Mouse (Mus musculus) forebrain, embryonic 15.5 days (tissue): Measurements from ENCODE around the gene Nepn. TPM values are rescaled to one million over a fixed set of nuclear protein-coding genes. Genes with fewer than 3 reads are reported as not detected.
A peak's percentile ranks its signal among the peaks of the same experiment; 100 is the strongest.

Source experiments
- ATAC-seq: fragments of 200-750 bp; cut with Nextera tagmentation; replicated peaks from 2 replicates; pipeline ENCODE4 v1.8.0; 2017; ENCODE audit warnings: mild to moderate bottlenecking, moderate TSS enrichment, moderate library complexity
- H3K27ac ChIP-seq: fragments of 300-500 bp; sonication (generic); replicated peaks from 2 replicates; pipeline ENCODE4 v1.5.1; 2015; ENCODE audit warnings: mild to moderate bottlenecking, inconsistent platforms
- H3K27me3 ChIP-seq: fragments of 300-500 bp; sonication (generic); 2 replicates; pipeline ENCODE4 v1.6.1; 2015; ENCODE audit warnings: inconsistent platforms
- H3K36me3 ChIP-seq: fragments of 300-500 bp; sonication (generic); 2 replicates; pipeline ENCODE4 v1.6.1; 2015; ENCODE audit warnings: mild to moderate bottlenecking, inconsistent platforms
- H3K4me1 ChIP-seq: fragments of 300-500 bp; sonication (generic); 2 replicates; pipeline ENCODE4 v1.6.1; 2015; ENCODE audit warnings: inconsistent platforms
- H3K4me2 ChIP-seq: fragments of 300-500 bp; sonication (generic); replicated peaks from 2 replicates; pipeline ENCODE4 v1.6.1; 2015; ENCODE audit warnings: mild to moderate bottlenecking, inconsistent platforms
- H3K4me3 ChIP-seq: fragments of 300-500 bp; sonication (generic); 2 replicates; pipeline ENCODE4 v1.5.1; 2015; ENCODE audit warnings: mild to moderate bottlenecking, inconsistent platforms
- H3K9ac ChIP-seq: fragments of 300-500 bp; sonication (generic); replicated peaks from 2 replicates; pipeline ENCODE4 v1.6.1; 2015; ENCODE audit warnings: mild to moderate bottlenecking, inconsistent platforms
- H3K9me3 ChIP-seq: fragments of 300-500 bp; sonication (generic); 2 replicates; pipeline ENCODE4 v1.6.1; 2016; ENCODE audit warnings: inconsistent platforms
- WGBS: fragments of 180-500 bp; shearing (Covaris S2); methylation state at CpG from one replicate; pipeline ENCODE4 v1.1.7; 2015; ENCODE audit warnings: mixed read lengths; 5-methylcytosine and 5-hydroxymethylcytosine counted together
- polyA plus RNA-seq: library from polyadenylated mRNA; unstranded; fragments of >200 nt; fragmentation: Nextera tagmentation; extraction: Ambion mirVana; gene quantifications from 2 replicates; pipeline ENCODE4 v1.2.1, GENCODE M21; 2015

The Nepn gene
- polyA plus RNA-seq, 1 experiment from 2014 or later, result not detected

GRCm38 (mm10) chr10:52381845-52382591 lies 6.8 kb upstream of the Nepn start, which contains the start of gene Gopc:
TSS of gene Gopc (minus strand) at chr10:52382124.
- peak within 1 kb of the TSS; percentile 93 for H3K27ac ChIP-seq
- H3K4me1 ChIP-seq, result peaks cover 35% of the 10 kb centered on the region
- H3K4me3 ChIP-seq, result peak within 1 kb of the TSS; percentile 76
- peak within 1 kb of the TSS; percentile 87 for H3K9ac ChIP-seq
- peak within 1 kb of the TSS; percentile 69 for H3K4me2 ChIP-seq
- WGBS, result under 1% methylated on average over 66 of the region's 71 CpGs
- ATAC-seq, result peak; percentile 99
- H3K36me3 ChIP-seq, result no peaks in the 10 kb centered on the region
- no peaks in the 10 kb centered on the region for H3K27me3 ChIP-seq
- H3K9me3 ChIP-seq, result no peaks in the 10 kb centered on the region

GRCm38 (mm10) chr10:52383022-52383421 lies 5.8 kb upstream of the Nepn start:
- no peaks in the 10 kb centered on the region for H3K27me3 ChIP-seq
- no peaks in the 10 kb centered on the region for H3K36me3 ChIP-seq
- peak overlapping the region; percentile 74; the same call in 1 of the 2 replicates for H3K9ac ChIP-seq
- WGBS, result 84% methylated on average over 6 of the region's 6 CpGs
- H3K27ac ChIP-seq, result no peak overlapping the region
- peaks cover 31% of the 10 kb centered on the region for H3K4me1 ChIP-seq
- peak overlapping the region; percentile 76; the same call in 1 of the 2 replicates for H3K4me3 ChIP-seq
- H3K4me2 ChIP-seq, result peak overlapping the region; percentile 61
- no peaks in the 10 kb centered on the region for H3K9me3 ChIP-seq
- no peak for ATAC-seq

GRCm38 (mm10) chr10:52383522-52383921 lies 5.2 kb upstream of the Nepn start:
- no peak for ATAC-seq
- WGBS, result 97% methylated on average over 1 of the region's 1 CpGs
- H3K4me1 ChIP-seq, result peaks cover 26% of the 10 kb centered on the region
- H3K9me3 ChIP-seq, result no peaks in the 10 kb centered on the region
- H3K27ac ChIP-seq, result no peak overlapping the region
- no peak overlapping the region for H3K4me3 ChIP-seq
- H3K36me3 ChIP-seq, result no peaks in the 10 kb centered on the region
- no peak overlapping the region for H3K4me2 ChIP-seq
- no peak overlapping the region for H3K9ac ChIP-seq
- no peaks in the 10 kb centered on the region for H3K27me3 ChIP-seq

- 33% methylated on average over 8 of the region's 8 CpGs for WGBS
- no peak for ATAC-seq
Measured at GRCm38 (mm10) chr10:52384823-52385610, 3.8 kb upstream of the Nepn start.

GRCm38 (mm10) chr10:52387192-52387591 lies 1.6 kb upstream of the Nepn start:
- 66% methylated on average over 4 of the region's 4 CpGs for WGBS
- no peak overlapping the region for H3K4me2 ChIP-seq
- ATAC-seq, result no peak
- H3K27ac ChIP-seq, result no peak overlapping the region
- H3K27me3 ChIP-seq, result no peaks in the 10 kb centered on the region
- H3K9ac ChIP-seq, result no peak overlapping the region
- peaks cover 7% of the 10 kb centered on the region for H3K4me1 ChIP-seq
- no peak overlapping the region for H3K4me3 ChIP-seq
- no peaks in the 10 kb centered on the region for H3K9me3 ChIP-seq
- no peaks in the 10 kb centered on the region for H3K36me3 ChIP-seq

More at GRCm38 (mm10) chr10:52384823-52385610, 3.8 kb upstream of the Nepn start:
- no peaks in the 10 kb centered on the region for H3K27me3 ChIP-seq
- no peak overlapping the region for H3K4me2 ChIP-seq
- no peak overlapping the region for H3K27ac ChIP-seq
- no peaks in the 10 kb centered on the region for H3K9me3 ChIP-seq
- no peaks in the 10 kb centered on the region for H3K36me3 ChIP-seq
- H3K4me1 ChIP-seq, result peaks cover 13% of the 10 kb centered on the region
- no peak overlapping the region for H3K9ac ChIP-seq
- no peak overlapping the region for H3K4me3 ChIP-seq

- H3K27ac ChIP-seq, result no peak overlapping the region
- 82% methylated on average over 3 of the region's 3 CpGs for WGBS
- H3K4me1 ChIP-seq, result no peaks in the 10 kb centered on the region
- H3K36me3 ChIP-seq, result no peaks in the 10 kb centered on the region
- H3K4me2 ChIP-seq, result no peak overlapping the region
- no peak for ATAC-seq
- no peak overlapping the region for H3K4me3 ChIP-seq
- no peaks in the 10 kb centered on the region for H3K9me3 ChIP-seq
- H3K9ac ChIP-seq, result no peak overlapping the region
- H3K27me3 ChIP-seq, result no peaks in the 10 kb centered on the region
Measured at GRCm38 (mm10) chr10:52389438-52389837, 666 bp downstream of the Nepn start.

- Histone ChIP-seq H3K36me3 (no peaks in the 10 kb centered on the region), H3K4me2 (no peak overlapping the region), H3K9me3 (no peaks in the 10 kb centered on the region), H3K4me3 (no peak overlapping the region), H3K9ac (no peak overlapping the region), H3K4me1 (no peaks in the 10 kb centered on the region), H3K27ac (no peak overlapping the region), H3K27me3 (no peaks in the 10 kb centered on the region)
- WGBS, result 84% methylated on average over 2 of the region's 2 CpGs
- no peak for ATAC-seq
Measured at GRCm38 (mm10) chr10:52391208-52391607, 2.4 kb downstream of the Nepn start.

- no peaks in the 10 kb centered on the region for H3K36me3 ChIP-seq
- H3K9me3 ChIP-seq, result no peaks in the 10 kb centered on the region
- WGBS, result 94% methylated on average over 3 of the region's 3 CpGs
- no peak overlapping the region for H3K27ac ChIP-seq
- H3K4me2 ChIP-seq, result no peak overlapping the region
- H3K4me1 ChIP-seq, result no peaks in the 10 kb centered on the region
- H3K4me3 ChIP-seq, result no peak overlapping the region
- ATAC-seq, result no peak
- H3K9ac ChIP-seq, result no peak overlapping the region
- H3K27me3 ChIP-seq, result no peaks in the 10 kb centered on the region
Measured at GRCm38 (mm10) chr10:52396647-52397046, 7.9 kb downstream of the Nepn start.

GRCm38 (mm10) chr10:52398715-52399114 lies 9.9 kb downstream of the Nepn start:
- H3K9me3 ChIP-seq, result no peaks in the 10 kb centered on the region
- ATAC-seq, result no peak

GRCm38 (mm10) chr10:52399722-52400121 lies 10.9 kb downstream of the Nepn start:
- no peaks in the 10 kb centered on the region for H3K9me3 ChIP-seq
- H3K9ac ChIP-seq, result no peak overlapping the region
- no peak overlapping the region for H3K27ac ChIP-seq
- no peak overlapping the region for H3K4me2 ChIP-seq
- no peaks in the 10 kb centered on the region for H3K27me3 ChIP-seq
- H3K36me3 ChIP-seq, result no peaks in the 10 kb centered on the region
- no peaks in the 10 kb centered on the region for H3K4me1 ChIP-seq
- 63% methylated on average over 3 of the region's 3 CpGs for WGBS
- H3K4me3 ChIP-seq, result no peak overlapping the region
- no peak for ATAC-seq

More at GRCm38 (mm10) chr10:52398715-52399114, 9.9 kb downstream of the Nepn start:
- no peak overlapping the region for H3K4me2 ChIP-seq
- no peaks in the 10 kb centered on the region for H3K36me3 ChIP-seq
- 87% methylated on average over 2 of the region's 2 CpGs for WGBS
- no peaks in the 10 kb centered on the region for H3K27me3 ChIP-seq
- no peak overlapping the region for H3K4me3 ChIP-seq
- no peaks in the 10 kb centered on the region for H3K4me1 ChIP-seq
- H3K9ac ChIP-seq, result no peak overlapping the region
- H3K27ac ChIP-seq, result no peak overlapping the region

GRCm38 (mm10) chr10:52405160-52405559 lies 16.4 kb downstream of the Nepn start:
- no peak for ATAC-seq
- 93% methylated on average over 13 of the region's 13 CpGs for WGBS

GRCm38 (mm10) chr10:52407526-52407925 lies 18.8 kb downstream of the Nepn start:
- Histone ChIP-seq H3K4me3 (no peak overlapping the region), H3K27me3 (no peaks in the 10 kb centered on the region; the same call in 1 of the 2 replicates), H3K9ac (no peak overlapping the region), H3K27ac (no peak overlapping the region), H3K4me1 (no peaks in the 10 kb centered on the region), H3K4me2 (no peak overlapping the region), H3K36me3 (no peaks in the 10 kb centered on the region), H3K9me3 (no peaks in the 10 kb centered on the region)
- ATAC-seq, result no peak
- 91% methylated on average over 2 of the region's 2 CpGs for WGBS

More at GRCm38 (mm10) chr10:52405160-52405559, 16.4 kb downstream of the Nepn start:
- Histone ChIP-seq H3K27me3 (no peaks in the 10 kb centered on the region; the same call in 1 of the 2 replicates), H3K27ac (no peak overlapping the region), H3K9ac (no peak overlapping the region), H3K4me3 (no peak overlapping the region), H3K4me2 (no peak overlapping the region), H3K9me3 (no peaks in the 10 kb centered on the region), H3K36me3 (no peaks in the 10 kb centered on the region), H3K4me1 (no peaks in the 10 kb centered on the region)
